Mouse (Mus musculus): Measurements from ENCODE around the gene Dnm2. TPM values are rescaled to one million over a fixed set of nuclear protein-coding genes. Genes with fewer than 3 reads are reported as not detected.
"Not testable (repeated sequence)": the region's sequence is repeated elsewhere in the genome, so short reads cannot be mapped to it uniquely, and the experiment has no call there.

The Dnm2 gene
- polyA plus RNA-seq, 1 experiment from 2014 or later: 77.7 TPM

DNA sequence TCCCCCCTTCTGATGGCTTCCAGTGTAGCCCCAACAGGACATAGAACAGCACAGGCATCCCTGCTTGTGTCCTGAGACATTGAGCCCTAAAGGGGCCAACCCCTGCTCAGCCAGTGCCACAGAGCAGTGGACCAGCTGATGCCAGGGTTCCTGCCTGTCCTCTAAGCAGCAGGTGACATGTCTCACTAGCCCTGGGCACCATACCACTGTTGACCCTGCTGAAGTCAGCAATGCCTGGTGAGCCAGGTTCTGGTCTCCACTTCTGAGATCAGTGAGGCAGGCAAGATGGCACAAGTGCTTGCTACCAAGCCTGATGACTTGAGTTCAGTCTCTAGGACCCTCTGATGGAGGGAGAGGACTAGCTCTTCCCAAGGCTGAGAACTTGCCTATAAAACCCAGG is 81.1 kb downstream of the Dnm2 start:
- no peaks in the 10 kb centered on the region for H3K9me3 ChIP-seq (ENCODE audit: control insufficient read depth, low read length)
- H3K4me2 ChIP-seq (ENCODE audit: low read depth, low read length): no peak overlapping the region
- H3K4me1 ChIP-seq (ENCODE audit: control insufficient read depth, insufficient read depth, low read length): peaks cover 13% of the 10 kb centered on the region
- H3K27ac ChIP-seq (ENCODE audit: low read length): no peak overlapping the region
- no peaks in the 10 kb centered on the region for H3K27me3 ChIP-seq (replicated peaks; ENCODE audit: control insufficient read depth, insufficient read depth, low read length)
- H3K4me3 ChIP-seq (ENCODE audit: low read length): no peak overlapping the region
- peaks cover 27% of the 10 kb centered on the region for H3K36me3 ChIP-seq (ENCODE audit: control insufficient read depth, insufficient read depth, low read length)
- no peak for ATAC-seq
- no peak overlapping the region for H3K9ac ChIP-seq (ENCODE audit: low read depth, low read length)

DNA sequence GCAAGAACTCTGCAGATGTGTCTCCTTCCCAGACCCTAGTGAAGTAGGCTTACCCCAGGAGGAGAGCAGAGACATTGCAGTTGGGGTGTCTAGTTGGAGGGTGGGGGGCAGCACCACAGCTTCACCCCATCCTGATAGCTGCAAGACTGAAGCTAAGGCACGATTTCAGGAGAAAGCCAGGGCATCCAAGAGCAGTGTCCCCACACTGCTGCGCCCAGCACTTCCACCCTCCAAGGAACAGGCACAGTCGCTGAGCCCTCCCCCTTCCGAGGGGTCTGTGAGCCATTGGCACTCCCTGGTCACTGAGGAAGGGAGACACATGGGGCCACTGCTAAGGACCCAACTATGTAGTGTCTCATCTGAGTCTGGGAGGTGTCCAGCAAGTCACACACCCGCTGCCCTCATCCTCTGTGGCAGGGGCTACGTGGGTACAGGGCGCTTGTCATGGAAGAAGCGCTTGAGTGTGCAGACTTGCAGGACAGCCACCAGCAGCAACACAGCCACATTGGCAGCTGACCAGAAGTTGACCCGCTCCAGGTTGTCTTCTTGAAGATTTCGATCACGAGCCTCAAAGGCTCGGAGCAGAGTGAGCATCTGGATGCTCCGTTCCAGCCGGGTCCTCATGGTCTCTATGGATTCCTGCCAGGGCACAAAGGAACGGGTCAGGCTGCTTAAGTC is 83.2 kb downstream of the Dnm2 start:
- no peak for ATAC-seq
- H3K4me2 ChIP-seq (ENCODE audit: low read depth, low read length): no peak overlapping the region
- H3K4me3 ChIP-seq (ENCODE audit: low read length): no peak overlapping the region
- H3K27ac ChIP-seq (ENCODE audit: low read length): no peak overlapping the region
- no peaks in the 10 kb centered on the region for H3K9me3 ChIP-seq (ENCODE audit: control insufficient read depth, low read length)
- H3K4me1 ChIP-seq (ENCODE audit: control insufficient read depth, insufficient read depth, low read length): peaks cover 17% of the 10 kb centered on the region
- 87% methylated on average over 15 of the region's 15 CpGs for WGBS
- no peak overlapping the region for H3K9ac ChIP-seq (ENCODE audit: low read depth, low read length)
- peaks cover 27% of the 10 kb centered on the region for H3K36me3 ChIP-seq (ENCODE audit: control insufficient read depth, insufficient read depth, low read length)
- H3K27me3 ChIP-seq (replicated peaks; ENCODE audit: control insufficient read depth, insufficient read depth, low read length): no peaks in the 10 kb centered on the region

DNA sequence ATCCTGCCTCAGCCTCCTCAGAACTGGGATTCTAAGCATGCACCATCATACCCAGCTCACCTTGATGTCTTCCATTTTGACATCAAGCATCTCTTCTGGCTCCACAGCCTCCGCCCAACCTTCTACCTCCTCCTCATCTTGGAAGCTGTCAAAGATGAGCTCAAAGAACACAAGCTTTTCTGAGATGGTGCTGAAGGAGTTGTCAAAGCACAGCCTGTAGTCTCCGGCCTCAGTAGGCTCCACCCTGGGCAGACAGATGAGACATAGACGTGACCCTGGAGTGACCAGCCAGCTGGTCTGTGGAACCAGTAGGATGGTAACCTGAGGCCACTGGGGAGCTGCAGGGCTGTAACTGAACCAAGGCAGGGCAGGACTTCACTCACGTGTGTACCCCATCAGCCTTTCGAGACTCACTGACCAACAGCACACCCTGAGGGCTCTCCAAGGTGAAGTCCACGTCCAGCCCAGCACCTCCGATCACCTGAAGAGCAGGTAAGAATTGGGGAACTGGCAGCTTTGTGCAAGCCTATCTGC is 84.2 kb downstream of the Dnm2 start:
- H3K4me2 ChIP-seq (ENCODE audit: low read depth, low read length): peak overlapping the region; percentile 88
- peak overlapping the region; percentile 80 for H3K4me3 ChIP-seq (ENCODE audit: low read length)
- 74% methylated on average over 7 of the region's 7 CpGs for WGBS
- ATAC-seq: no peak
- H3K27ac ChIP-seq (ENCODE audit: low read length): no peak overlapping the region
- H3K4me1 ChIP-seq (ENCODE audit: control insufficient read depth, insufficient read depth, low read length): peaks cover 17% of the 10 kb centered on the region
- H3K9ac ChIP-seq (ENCODE audit: low read depth, low read length): peak overlapping the region; percentile 81; the same call in 1 of the 2 replicates
- H3K9me3 ChIP-seq (ENCODE audit: control insufficient read depth, low read length): no peaks in the 10 kb centered on the region
- H3K27me3 ChIP-seq (replicated peaks; ENCODE audit: control insufficient read depth, insufficient read depth, low read length): no peaks in the 10 kb centered on the region
- peaks cover 20% of the 10 kb centered on the region for H3K36me3 ChIP-seq (ENCODE audit: control insufficient read depth, insufficient read depth, low read length)

- Histone ChIP-seq H3K4me3 (ENCODE audit: low read length) (peak within 1 kb of the TSS; percentile 80), H3K9me3 (ENCODE audit: control insufficient read depth, low read length) (no peaks in the 10 kb centered on the region), H3K4me1 (ENCODE audit: control insufficient read depth, insufficient read depth, low read length) (peaks cover 17% of the 10 kb centered on the region), H3K27me3 (replicated peaks; ENCODE audit: control insufficient read depth, insufficient read depth, low read length) (no peaks in the 10 kb centered on the region), H3K4me2 (ENCODE audit: low read depth, low read length) (peak within 1 kb of the TSS; percentile 88), H3K27ac (ENCODE audit: low read length) (peak within 1 kb of the TSS; percentile 94), H3K9ac (ENCODE audit: low read depth, low read length) (peak within 1 kb of the TSS; percentile 81), H3K36me3 (ENCODE audit: control insufficient read depth, insufficient read depth, low read length) (peaks cover 19% of the 10 kb centered on the region)
- WGBS: under 1% methylated on average over 44 of the region's 44 CpGs
- peak; percentile 98 for ATAC-seq
Measured at GRCm38 (mm10) chr9:21509772-21510688, 85.3 kb downstream of the Dnm2 start, which contains the start of gene Tmed1. Gene Tmed1, minus strand, starts transcription at chr9:21510252.

DNA sequence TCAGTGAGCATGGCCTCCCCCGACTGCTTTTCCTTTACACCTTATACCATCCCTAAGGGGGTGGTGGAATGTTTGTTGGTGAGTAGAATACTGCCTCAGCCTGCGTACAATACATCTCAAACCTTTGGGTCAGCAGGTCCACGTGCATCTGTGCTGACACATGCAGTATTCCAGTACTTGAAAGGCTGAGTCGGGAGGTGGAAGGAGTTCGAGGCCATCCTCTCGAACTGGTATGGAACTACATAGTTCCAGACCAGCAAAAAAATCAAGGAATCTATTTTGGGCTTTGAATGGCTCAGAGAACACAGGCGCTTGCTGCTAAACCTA is 85.9 kb downstream of the Dnm2 start:
- Histone ChIP-seq H3K27me3 (replicated peaks; ENCODE audit: control insufficient read depth, insufficient read depth, low read length) (no peaks in the 10 kb centered on the region), H3K4me3 (ENCODE audit: low read length) (peak overlapping the region; percentile 80), H3K27ac (ENCODE audit: low read length) (peak overlapping the region; percentile 94), H3K4me2 (ENCODE audit: low read depth, low read length) (peak overlapping the region; percentile 88), H3K36me3 (ENCODE audit: control insufficient read depth, insufficient read depth, low read length) (peaks cover 17% of the 10 kb centered on the region), H3K9ac (ENCODE audit: low read depth, low read length) (peak overlapping the region; percentile 81), H3K9me3 (ENCODE audit: control insufficient read depth, low read length) (no peaks in the 10 kb centered on the region), H3K4me1 (ENCODE audit: control insufficient read depth, insufficient read depth, low read length) (peaks cover 17% of the 10 kb centered on the region)
- ATAC-seq: no peak
- 1% methylated on average over 7 of the region's 7 CpGs for WGBS

DNA sequence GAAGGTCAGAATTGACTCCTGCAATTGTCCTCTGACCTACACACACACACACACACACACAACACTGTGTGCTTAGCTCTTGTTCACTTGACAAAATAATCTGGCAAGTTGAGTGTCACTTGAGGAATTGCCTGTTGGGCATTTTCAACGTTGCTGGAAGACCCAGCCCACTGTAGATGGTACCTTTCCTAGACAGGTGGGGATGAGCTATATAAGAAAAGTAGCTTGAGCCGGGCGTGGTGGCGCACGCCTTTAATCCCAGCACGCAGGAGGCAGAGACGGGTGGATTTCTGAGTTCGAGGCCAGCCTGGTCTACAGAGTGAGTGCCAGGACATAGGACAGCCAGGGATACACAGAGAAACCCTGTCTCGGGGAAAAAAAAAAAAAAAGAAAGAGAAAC is 86.3 kb downstream of the Dnm2 start:
- no peaks in the 10 kb centered on the region for H3K9me3 ChIP-seq (ENCODE audit: control insufficient read depth, low read length)
- ATAC-seq: no peak
- 79% methylated on average over 9 of the region's 9 CpGs for WGBS
- peaks cover 16% of the 10 kb centered on the region for H3K36me3 ChIP-seq (ENCODE audit: control insufficient read depth, insufficient read depth, low read length)
- H3K4me3 ChIP-seq (ENCODE audit: low read length): peak overlapping the region; percentile 80
- H3K4me2 ChIP-seq (ENCODE audit: low read depth, low read length): peak overlapping the region; percentile 88
- H3K27me3 ChIP-seq (replicated peaks; ENCODE audit: control insufficient read depth, insufficient read depth, low read length): no peaks in the 10 kb centered on the region
- H3K4me1 ChIP-seq (ENCODE audit: control insufficient read depth, insufficient read depth, low read length): peaks cover 17% of the 10 kb centered on the region
- H3K9ac ChIP-seq (ENCODE audit: low read depth, low read length): peak overlapping the region; percentile 81
- H3K27ac ChIP-seq (ENCODE audit: low read length): peak overlapping the region; percentile 94

- WGBS: 97% methylated on average over 4 of the region's 4 CpGs
- H3K9me3 ChIP-seq (ENCODE audit: control insufficient read depth, low read length): no peaks in the 10 kb centered on the region
- ATAC-seq: no peak
- no peak overlapping the region for H3K4me2 ChIP-seq (ENCODE audit: low read depth, low read length)
- no peak overlapping the region for H3K4me3 ChIP-seq (ENCODE audit: low read length)
- H3K27ac ChIP-seq (ENCODE audit: low read length): no peak overlapping the region
- no peak overlapping the region for H3K9ac ChIP-seq (ENCODE audit: low read depth, low read length)
- H3K27me3 ChIP-seq (replicated peaks; ENCODE audit: control insufficient read depth, insufficient read depth, low read length): no peaks in the 10 kb centered on the region
- H3K36me3 ChIP-seq (ENCODE audit: control insufficient read depth, insufficient read depth, low read length): no peaks in the 10 kb centered on the region
- peaks cover 15% of the 10 kb centered on the region for H3K4me1 ChIP-seq (ENCODE audit: control insufficient read depth, insufficient read depth, low read length)
Measured at GRCm38 (mm10) chr9:21513466-21513865, 88.8 kb downstream of the Dnm2 start.

- Histone ChIP-seq H3K4me3 (ENCODE audit: low read length) (no peak overlapping the region), H3K9me3 (ENCODE audit: control insufficient read depth, low read length) (no peaks in the 10 kb centered on the region), H3K27me3 (replicated peaks; ENCODE audit: control insufficient read depth, insufficient read depth, low read length) (no peaks in the 10 kb centered on the region), H3K4me1 (ENCODE audit: control insufficient read depth, insufficient read depth, low read length) (no peaks in the 10 kb centered on the region), H3K9ac (ENCODE audit: low read depth, low read length) (no peak overlapping the region), H3K4me2 (ENCODE audit: low read depth, low read length) (no peak overlapping the region), H3K27ac (ENCODE audit: low read length) (no peak overlapping the region), H3K36me3 (ENCODE audit: control insufficient read depth, insufficient read depth, low read length) (no peaks in the 10 kb centered on the region)
- 67% methylated on average over 6 of the region's 6 CpGs for WGBS
- ATAC-seq: no peak
Measured at GRCm38 (mm10) chr9:21517947-21518495, 93.3 kb downstream of the Dnm2 start.

DNA sequence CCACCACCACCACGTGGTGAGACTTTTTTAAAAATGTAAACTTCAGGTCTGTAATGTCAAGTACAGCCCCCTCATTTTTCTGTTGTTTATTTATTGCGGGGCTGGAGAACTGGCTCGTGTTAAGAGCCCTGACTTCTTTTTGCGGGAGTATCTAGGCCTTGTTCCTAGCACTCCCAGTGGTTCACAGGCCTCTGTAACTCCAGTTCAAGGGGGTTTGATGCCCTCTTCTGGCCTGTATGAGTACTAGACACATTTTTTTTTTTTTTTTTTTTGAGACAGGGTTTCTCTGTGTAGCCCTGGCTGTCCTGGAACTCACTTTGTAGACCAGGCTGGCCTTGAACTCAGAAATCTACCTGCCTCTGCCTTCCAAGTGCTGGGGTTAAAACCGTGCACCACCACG is 94.0 kb downstream of the Dnm2 start:
- 74% methylated on average over 6 of the region's 6 CpGs for WGBS
- H3K27ac ChIP-seq (ENCODE audit: low read length); H3K27me3 ChIP-seq (replicated peaks; ENCODE audit: control insufficient read depth, insufficient read depth, low read length); H3K9ac ChIP-seq (ENCODE audit: low read depth, low read length); H3K4me2 ChIP-seq (ENCODE audit: low read depth, low read length); H3K4me3 ChIP-seq (ENCODE audit: low read length); ATAC-seq; H3K36me3 ChIP-seq (ENCODE audit: control insufficient read depth, insufficient read depth, low read length); H3K4me1 ChIP-seq (ENCODE audit: control insufficient read depth, insufficient read depth, low read length); H3K9me3 ChIP-seq (ENCODE audit: control insufficient read depth, low read length): not testable (repeated sequence)

Measured in intestine, embryonic 16.5 days (tissue).